Mouse (Mus musculus) layer of hippocampus, postnatal 10 days (tissue): Measurements from ENCODE around the gene Cstad. TPM values are rescaled to one million over a fixed set of nuclear protein-coding genes. Genes with fewer than 3 reads are reported as not detected.

ENCODE experiments used
- DNase-seq, 2 experiments: peaks; one replicate each; pipeline ENCODE4 v3.0.0; 2021; ENCODE audit warnings: low spot score in 2 of 2
- total RNA-seq, 2 experiments: library from RNA; stranded (reverse); gene quantifications; 2 replicates each; pipeline ENCODE4 v1.2.3; 2021

Gene Cstad
- total RNA-seq, 2 experiments from 2014 or later = 4.0 to 6.5 TPM

DNA sequence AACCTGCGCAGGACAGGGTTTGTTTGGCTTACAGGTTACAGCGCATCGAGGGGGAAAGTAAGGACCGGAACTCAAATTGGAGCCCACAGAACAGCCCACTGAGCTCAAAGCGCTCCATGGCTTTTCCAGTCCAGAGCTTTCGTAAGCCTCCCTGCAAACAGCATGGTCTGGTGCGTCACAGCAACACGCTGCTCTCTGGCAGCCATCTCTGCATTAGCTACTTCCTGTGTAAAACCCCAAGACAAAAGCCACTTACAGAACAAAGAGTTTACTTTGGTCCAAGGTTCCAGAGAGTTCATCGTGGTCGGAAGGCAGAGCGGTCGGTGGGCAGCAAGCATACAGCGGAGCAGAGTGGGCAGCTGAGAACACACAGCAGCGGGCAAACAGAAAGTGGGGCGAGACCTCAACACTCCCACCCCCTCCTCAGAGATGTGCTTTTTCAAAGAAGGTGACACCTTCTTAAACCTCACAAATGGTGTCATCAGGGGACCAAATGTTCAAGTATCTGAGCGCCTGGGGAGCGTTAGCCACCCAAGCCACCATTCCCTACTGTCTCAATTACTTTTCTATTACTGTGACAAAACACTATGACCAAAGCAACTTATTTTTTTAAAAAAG, 31.3 kb downstream of the Cstad start:
- no peak for DNase-seq

DNA sequence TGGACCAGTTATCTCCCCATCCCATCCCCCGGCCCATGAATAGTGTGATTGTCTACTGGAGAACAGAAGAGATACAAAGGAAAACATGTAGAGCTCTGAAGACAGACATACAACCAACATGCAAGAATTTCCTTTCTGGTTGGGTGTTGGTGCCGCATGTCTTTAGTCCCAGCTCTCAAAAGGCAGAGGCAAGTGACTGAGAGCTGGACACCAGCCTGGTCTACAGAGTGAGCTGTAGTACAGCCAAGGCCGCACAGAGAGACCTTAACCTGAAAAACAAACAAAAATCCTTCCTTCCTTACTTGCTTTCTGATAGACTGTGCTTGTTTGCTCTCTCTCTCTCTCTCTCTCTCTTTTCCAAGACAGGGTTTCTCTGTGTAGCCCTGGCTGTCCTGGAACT, 32.5 kb downstream of the Cstad start:
- DNase-seq = no peak

DNA sequence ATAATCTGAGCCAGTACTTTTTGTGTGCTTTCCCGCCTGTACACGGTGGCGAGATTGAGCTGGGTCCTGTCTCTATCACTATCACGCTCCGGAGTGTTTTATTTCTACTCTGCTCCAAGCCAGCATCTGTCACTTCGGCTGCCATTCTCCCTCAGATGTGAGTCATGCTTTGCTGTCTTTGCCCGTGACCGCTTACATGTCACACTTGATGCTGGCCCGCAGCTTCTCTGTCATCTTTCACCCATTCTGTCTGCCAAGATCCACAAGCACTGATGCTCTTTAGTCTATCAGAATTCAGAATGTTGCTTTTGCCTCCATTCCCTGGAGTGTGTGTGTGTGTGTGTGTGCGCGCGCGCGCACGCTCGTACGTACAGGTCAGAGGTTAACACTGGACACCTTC, 33.5 kb downstream of the Cstad start:
- DNase-seq = no peak

DNA sequence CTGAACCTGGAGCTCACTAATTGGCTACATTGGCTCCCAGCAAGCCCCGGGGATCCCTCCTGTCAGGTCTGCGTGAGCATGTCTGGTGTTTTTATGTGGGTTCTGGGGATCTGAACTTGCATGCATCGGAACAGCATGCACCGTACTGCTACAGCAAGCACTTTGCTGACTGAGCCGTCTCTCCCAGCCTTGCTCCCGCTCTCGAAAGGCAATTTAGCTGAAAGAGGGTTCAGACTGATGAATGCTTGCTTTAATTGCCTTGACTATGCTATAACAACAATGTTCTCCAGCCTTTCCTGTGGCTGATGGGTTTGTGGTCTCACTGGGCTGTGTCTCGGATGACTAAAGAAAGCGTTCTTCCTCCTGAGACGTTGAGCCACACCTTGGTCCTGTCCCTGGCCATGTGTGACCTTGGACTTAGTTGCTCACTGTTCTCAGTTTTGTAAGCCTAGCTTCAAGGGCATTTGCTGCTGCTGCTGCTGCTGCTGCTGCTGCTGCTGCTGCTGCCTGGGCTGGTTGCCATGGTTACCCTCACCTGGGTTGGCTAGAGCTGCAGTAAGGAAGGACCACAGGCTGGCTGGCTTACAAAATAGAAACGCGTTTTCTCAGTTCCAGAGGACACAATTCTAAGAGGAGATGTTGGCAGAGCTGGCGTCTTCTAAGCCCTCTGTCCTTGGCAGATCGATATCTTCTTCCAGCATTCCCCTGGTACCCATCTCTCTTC, 34.4 kb downstream of the Cstad start:
- DNase-seq = no peak

DNA sequence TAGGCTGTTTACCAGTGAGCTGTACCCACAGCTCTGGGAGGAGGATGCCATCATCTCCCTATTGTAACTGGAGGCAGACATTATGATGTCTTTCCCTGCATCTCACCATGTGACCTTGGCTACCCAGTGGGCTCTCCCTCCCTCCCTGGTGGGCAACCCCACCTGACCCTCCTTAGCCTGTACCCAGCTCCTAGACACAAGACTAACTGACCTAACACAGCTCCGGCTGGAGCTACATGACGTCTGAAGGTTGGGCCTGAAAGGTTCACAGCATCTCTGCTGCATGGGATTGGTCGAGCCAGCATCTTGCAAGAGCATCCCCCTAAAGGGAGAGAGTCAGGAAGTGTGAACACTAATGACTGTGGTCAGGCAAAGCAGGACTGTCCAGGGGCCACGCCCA, 35.0 kb downstream of the Cstad start:
- DNase-seq = no peak

DNA sequence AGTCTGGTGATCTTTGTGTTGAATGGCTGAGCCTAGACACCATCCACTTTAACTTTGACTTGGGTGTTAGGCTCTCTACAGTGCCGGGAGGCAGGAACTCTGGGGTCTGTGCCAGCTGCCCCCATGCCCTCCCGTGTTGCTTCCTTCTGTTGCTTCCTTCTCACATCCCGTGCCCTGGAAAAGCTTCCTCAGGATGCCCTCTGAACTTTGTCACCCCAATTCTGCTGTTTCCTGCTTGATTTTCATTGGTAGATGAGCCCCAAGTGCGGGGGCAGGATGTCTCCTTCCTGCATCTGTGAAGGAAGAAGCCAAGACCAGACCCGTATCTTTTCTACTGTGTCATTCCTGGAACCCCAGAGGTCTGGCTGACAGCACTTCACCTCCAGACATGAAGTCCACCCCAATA, 41.4 kb downstream of the Cstad start:
- DNase-seq = no peak

DNA sequence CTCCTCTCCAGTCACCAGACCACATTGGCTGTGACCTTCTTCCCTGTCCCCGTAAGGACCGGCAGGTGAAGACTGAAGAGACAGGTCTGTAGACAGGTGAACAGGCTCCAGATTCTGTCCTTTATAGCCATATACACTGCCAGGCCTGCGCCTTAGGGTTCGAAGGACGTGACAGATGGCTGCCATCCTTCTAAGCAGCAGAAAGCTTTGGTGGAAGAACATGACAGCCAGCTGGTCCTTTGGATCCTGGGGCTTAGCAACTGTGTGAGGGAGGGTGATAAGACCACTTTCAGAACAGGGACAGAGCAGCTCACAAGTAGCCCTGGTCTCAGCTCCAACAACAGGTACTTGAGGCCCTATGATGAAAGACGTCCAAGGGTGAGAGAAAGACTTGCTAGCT, 43.2 kb downstream of the Cstad start:
- no peak for DNase-seq

DNA sequence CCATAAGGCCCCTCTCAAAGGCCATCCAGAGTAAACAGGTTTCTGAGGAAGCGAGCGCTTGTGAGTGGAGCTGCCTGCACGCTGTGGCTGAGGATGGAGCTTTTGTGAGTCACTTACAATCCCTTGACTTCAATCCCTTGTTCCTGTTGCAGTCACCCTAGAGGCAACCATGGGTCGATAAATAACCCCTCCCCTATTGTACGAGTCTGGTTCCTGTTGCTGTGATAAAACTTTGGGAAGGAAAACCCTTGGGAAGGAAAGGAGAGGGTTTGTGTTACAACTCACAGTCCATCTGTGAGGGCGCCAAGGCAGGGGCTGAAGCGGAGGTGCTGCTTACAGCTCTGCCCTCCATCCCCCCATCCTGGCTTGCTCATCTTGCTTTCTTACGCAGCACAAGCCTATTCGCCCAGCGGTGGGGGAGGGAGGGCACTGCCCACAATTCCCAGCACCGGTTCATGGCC, 45.2 kb downstream of the Cstad start:
- DNase-seq = no peak

DNA sequence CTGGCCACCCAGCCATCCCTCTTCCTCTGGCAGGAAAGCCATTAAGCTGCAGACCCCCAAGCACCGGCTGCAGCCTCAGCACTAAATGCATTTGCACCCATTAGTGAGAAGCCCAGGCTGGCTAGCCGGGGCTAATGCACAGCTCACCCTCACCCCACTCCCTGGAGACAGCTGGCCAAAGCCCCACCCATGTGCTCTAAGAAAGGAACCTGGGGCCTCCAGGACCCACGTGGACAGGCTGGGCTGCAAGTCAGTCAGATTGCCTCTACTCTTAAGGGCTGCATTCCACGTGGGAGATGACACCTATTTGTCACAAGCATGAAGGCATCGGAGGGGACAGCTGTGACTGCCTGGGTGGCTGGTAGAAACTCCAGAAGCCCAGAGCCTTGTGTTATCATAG, 48.0 kb downstream of the Cstad start:
- no peak for DNase-seq

DNA sequence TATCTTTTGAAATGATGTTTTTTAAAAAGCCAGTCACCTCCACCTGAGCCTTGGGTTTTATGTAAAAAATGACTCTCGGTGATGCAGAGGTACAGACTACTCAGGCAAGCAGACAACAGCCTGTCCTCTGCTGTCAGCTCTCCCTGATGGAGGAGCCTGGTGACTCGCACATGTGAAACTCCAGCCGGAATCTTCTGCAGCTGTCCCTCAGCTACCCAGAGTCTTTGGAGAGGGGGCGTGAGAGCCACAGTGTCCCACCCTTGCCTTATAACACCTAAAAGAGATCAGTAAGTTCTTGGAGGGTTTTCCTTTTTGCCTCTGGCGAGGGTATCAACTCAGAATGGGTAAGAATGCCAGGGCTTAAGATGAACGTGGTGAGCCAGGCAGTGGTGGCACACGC, 48.6 kb downstream of the Cstad start:
- no peak for DNase-seq

DNA sequence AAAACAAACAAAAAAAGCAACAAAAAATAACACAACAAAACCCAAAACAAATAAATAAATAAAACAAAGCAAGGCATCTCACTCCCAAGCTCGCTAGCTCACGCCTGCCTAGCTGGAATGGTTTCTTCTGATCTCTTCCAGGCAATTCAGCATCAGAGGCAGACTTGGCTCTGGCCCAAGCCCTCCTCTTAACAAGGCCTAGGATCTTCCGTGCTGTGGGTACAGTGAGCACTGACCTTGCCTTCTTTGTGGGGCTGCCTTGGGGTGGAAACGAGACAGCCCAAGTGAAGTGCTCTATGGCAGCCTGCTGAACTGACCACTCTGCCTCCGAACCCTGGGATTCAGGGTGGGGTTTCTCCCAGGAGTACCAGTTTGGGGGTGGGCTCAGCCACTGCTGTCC, 52.0 kb downstream of the Cstad start:
- peak; percentile 70 to 77 for DNase-seq

DNA sequence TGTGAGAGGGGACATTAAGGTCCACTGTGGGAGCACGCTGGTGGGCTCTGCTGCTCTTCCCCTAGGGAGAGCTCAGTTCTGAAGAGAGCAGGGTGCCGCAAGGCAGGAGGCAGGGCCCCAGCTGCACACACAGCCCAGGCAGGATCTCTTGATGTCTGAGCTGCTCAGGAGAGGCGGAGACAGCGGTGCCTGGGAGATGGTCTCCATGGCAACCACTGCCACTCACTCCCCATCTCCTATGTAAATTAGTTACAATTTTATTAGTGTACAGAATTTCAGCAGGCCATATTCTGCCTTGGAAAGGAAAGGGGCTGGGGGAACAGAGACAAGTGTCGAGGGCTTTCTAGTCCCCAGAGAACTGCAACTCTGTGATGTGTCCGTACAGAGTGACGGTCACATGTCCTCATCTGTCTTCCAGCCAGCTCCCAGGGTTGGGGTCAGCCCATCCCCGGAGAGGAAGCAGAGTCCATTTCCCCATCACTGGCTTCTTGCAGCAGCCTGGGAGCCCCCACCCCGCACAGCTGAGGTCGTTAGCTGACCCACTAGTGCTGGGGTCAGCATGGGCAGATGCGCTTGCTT, 52.6 kb downstream of the Cstad start:
- DNase-seq = peak; percentile 75 to 79

DNA sequence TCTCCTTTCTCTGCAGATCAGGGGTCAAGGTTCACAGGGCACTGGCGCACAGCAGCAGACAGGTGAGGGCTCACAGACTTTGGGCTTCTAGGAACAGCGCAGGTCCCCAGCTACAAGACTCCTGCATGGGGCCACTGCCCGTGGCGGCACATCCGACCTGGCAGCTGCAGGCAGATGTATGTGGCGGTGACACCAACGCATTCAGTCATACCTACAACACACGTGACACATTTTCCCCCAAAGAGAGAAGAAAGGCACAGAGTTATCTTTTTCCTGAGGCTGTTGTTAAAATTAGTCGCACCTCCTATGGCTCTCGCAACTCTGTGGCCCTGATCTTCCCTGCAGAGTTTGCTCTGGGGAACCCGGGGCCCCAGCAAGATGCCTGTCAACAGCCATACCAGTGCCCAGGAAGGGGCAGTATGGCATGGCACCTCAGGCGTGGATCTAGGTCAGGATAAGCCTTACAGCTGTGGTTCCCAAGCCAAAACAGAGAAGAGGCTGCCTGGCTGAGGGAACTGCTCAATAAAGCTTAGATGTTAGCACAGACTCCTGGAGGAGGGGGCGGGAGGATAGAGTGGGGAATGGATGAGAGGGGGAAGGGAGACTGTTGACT, 53.1 kb downstream of the Cstad start:
- peak in 1 of 2 experiments; percentile 48 for DNase-seq

DNA sequence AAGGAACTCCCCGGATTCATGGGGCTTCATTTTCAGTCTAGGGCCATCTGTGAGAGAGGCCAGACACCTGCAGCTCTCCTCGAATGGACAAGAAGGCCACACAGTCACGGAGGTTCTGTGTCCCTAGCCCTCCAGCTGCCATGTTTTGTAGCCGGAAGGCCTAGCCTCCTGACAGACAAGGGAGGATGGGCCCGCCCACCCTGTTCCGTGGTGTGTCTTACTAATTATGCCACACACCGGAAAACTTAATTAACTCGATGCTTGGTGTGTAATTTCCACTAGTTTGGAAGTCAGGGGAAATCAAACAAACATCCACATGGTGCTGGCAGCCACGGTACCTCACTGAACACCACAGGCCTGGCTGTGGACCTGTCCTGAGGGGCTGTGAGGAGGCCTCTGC, 55.4 kb downstream of the Cstad start:
- DNase-seq = no peak

DNA sequence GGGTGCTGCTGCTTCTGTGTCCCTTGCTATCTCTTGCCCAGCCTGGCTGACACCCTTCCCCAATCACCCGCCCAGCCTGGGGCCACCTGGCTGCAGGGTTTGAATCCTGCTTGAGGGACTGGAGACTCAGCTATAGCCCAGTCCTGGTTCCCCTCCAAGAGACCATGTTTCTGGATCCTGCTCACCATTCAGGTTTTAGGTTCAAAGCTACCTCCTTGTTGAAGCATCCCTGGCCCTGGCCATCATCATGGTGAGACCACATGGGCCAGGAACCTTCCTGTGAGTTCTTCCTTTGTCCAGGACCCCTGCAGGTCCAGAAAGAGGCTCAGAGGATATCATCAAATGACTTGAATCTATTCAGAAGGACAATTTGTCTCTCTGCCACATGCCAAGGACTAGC, 57.0 kb downstream of the Cstad start:
- no peak for DNase-seq

DNA sequence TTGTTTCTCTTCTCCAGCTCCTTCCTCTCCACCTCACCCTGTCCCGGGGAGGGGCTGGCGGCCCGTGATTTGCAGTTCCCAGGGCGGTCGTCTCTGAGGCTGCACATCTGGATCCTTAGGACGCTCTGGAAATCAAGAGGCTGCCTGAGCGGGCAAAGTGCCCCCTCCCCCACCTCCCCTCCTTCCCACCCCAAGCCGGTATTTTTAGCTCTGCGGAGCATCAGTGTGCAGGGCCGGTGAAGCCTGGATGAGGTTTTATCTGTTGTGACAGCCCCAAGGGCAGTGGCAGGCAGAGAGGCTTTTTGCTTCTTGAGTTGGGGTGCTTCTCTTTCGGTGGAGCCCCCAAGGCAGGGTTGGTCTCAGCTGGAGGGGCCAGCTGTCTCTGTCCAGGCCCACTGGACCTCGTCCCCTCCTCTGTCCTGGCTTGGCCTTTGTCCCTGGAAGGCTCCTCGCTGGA, 57.8 kb downstream of the Cstad start:
- peak in 1 of 2 experiments; percentile 35 for DNase-seq

DNA sequence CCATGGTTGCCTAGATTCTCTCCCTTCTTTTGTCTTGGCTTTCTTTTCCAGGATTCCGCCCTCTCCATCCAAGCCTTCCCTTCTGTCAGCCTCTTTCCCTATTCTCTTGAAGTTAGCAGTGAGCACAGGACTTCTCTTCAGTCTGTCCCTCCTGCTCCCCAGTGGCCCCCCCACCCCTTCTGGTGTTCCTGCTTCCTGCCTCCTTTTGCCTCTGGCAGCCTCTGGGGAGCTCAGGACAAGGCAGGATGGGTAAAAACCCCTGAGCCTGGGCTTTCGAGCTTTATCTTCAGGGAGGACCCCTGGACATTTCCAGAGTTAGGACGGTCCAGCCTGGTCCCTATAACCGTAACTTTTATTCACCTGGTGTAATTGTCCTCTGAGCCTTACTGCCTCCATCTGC, 58.2 kb downstream of the Cstad start:
- no peak for DNase-seq

DNA sequence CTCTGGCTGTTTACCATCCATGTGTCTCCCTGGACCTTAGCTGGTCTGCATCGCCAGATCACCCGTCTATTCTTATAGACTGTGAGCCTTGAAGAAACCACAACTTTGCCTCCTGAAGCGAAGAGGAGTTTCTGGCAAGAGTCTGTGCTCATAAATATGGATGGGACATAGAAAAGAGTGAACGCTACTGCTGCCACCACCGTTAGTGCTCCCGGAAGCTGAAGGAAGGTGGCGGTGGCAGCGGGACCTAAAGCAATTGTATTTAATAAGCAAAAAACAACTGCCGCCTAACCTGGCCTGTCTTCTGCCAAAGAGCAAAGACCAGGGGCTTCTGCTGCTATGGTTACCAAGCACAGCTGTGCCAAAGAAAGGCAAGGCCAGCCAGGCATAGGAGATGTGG, 59.3 kb downstream of the Cstad start:
- DNase-seq = no peak

DNA sequence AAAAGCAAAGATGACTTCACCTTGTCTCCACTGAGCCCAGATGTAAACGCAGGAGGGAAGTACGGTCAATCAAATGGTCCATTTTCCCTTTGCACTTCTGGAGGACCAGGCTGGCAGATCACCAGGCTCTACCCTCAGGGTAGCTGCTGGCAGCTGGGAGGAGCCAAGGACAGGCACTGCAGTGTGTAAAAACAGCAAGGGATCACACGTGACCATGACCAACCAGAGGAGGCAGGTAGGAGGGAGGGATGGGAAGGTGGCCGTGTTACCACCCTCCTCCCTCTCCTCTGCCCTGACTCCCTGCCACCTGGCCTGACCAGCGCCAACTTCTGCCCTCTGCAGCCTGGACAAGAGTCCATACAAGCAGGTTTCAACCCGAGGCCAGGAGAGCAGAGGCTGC, 59.7 kb downstream of the Cstad start:
- no peak for DNase-seq

DNA sequence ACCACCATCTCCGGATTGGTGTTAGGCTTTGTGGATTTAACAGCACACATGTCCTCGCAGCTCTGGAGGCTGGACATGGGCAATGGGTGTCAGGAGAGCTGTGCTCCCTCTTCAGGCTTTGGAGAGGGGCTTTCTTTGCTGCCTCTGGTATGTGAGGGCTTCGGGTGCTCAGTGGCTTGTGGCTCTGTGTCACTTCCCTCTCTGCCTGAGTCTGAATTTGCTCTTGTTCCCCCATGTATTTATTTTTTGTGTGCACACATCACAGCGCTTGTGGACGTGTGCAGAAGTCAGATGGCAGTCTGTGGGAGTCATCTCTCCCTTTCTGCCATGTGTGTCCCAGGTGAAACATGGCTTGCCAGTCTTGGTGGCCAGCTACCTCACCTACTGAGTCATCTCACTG, 60.9 kb downstream of the Cstad start:
- no peak for DNase-seq

DNA sequence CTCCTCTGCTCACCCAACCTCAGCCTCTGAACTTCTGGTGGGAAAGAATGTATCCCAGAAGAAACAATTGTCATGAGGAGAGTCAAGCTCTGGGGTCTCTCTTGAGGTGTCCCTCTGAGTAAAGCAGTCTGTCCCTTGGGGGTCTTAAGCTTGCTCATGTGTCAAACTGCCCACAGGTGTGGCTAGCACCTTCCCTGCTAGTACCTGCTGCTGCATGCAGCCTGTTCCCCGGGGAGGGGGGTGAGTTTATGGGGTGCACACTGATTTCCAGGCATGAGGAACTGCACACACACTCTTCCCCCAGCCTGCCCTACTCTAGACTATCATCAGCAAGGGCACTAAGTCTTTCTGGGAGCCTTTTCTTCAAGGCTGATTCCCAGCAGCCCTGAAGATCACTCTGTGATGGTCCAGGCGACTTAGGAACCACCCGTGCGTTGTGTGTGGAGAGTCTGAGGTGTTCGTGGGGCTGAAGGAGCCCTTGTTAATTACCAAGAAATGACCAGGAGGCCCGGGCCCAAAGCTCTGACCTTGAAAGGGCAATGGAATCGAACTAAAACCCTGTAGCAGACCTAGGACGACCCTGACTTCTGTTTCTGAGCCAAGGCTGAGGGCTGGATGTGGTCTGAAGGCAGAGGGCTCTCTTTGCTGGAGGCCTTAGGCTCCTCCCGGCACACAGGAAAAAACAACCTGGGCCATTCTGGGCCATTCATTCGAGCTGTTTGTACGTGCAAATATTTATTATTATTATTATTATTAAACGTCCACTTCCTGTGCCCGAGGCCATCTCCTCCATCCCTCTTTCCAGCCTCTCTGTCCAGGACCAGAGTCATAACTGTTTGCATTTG, 62.1 kb downstream of the Cstad start:
- DNase-seq = no peak
